Mouse (Mus musculus) gastrocnemius, postnatal 36 days (tissue): ENCODE measurements around the gene Raly. TPM values are rescaled to one million over a fixed set of nuclear protein-coding genes. Genes with fewer than 3 reads are reported as not detected.

Experiments
- DNase-seq, 2 experiments: peaks; one replicate each; pipeline ENCODE4 v3.0.0; 2022
- intact Hi-C: fragments of 180-260 bp; cut with DNase I; formaldehyde crosslinking; loops from one replicate; pipeline ENCODE4 v1.15.1; 2025
- long read RNA-seq, 2 experiments: library from polyadenylated mRNA; stranded (forward); transcript quantifications; one replicate each; pipeline ENCODE4 v2.0.0; 2021
- total RNA-seq, 2 experiments: library from RNA; stranded (reverse); gene quantifications; 2 replicates each; pipeline ENCODE4 v1.2.3; 2021

Gene Raly
- total RNA-seq, result 10 to 100 TPM; 59.0 to 63.0 TPM
- long read RNA-seq, experiment 1, partial matches to known transcripts, result 1 of 2 reads
- long read RNA-seq, experiment 1, other reads (novel, unspliced or antisense), result 0 of 2 reads
- long read RNA-seq, experiment 2, partial matches to known transcripts, result 1 of 3 reads
- long read RNA-seq, experiment 2, other reads (novel, unspliced or antisense), result 0 of 3 reads

- intact Hi-C loops, result loop anchor here (5.0 kb wide), 1 partner anchor 66 kb away; no protein-coding TSS in a partner anchor
- DNase-seq, result peak; percentile 91 to 98
Observed at GRCm38 (mm10) chr2:154790656-154791483, at the start of gene Raly, which contains the start of gene a. Gene Raly, plus strand, starts transcription at chr2:154791096. Gene a, plus strand, starts transcription at chr2:154791402.

GRCm38 (mm10) chr2:154742911-154743819 lies 47.7 kb upstream of the Raly start:
- no peak for DNase-seq
- intact Hi-C loops, result no loop called here

- intact Hi-C loops, result no loop called here
- DNase-seq, result no peak
Observed at GRCm38 (mm10) chr2:154743915-154744314, 47.0 kb upstream of the Raly start.

GRCm38 (mm10) chr2:154748383-154748782 lies 42.5 kb upstream of the Raly start:
- intact Hi-C loops, result no loop called here

GRCm38 (mm10) chr2:154749046-154750036 lies 41.6 kb upstream of the Raly start:
- intact Hi-C loops, result no loop called here
- no peak for DNase-seq

More at GRCm38 (mm10) chr2:154748383-154748782, 42.5 kb upstream of the Raly start:
- DNase-seq, result no peak

GRCm38 (mm10) chr2:154751924-154752323 lies 39.0 kb upstream of the Raly start:
- DNase-seq, result no peak
- intact Hi-C loops, result no loop called here

- intact Hi-C loops, result no loop called here
- DNase-seq, result no peak
Observed at GRCm38 (mm10) chr2:154754068-154754560, 36.8 kb upstream of the Raly start.

- DNase-seq, result no peak
- intact Hi-C loops, result no loop called here
Observed at GRCm38 (mm10) chr2:154755791-154756190, 35.1 kb upstream of the Raly start.

- DNase-seq, result no peak
- intact Hi-C loops, result no loop called here
Observed at GRCm38 (mm10) chr2:154757691-154758090, 33.2 kb upstream of the Raly start.

- DNase-seq, result no peak
- intact Hi-C loops, result no loop called here
Observed at GRCm38 (mm10) chr2:154758454-154758853, 32.4 kb upstream of the Raly start.

GRCm38 (mm10) chr2:154763226-154763625 lies 27.7 kb upstream of the Raly start:
- DNase-seq, result no peak
- intact Hi-C loops, result loop anchor here (2.0 kb wide), 1 partner anchor 52 kb away; no protein-coding TSS in a partner anchor

GRCm38 (mm10) chr2:154764828-154765497 lies 25.9 kb upstream of the Raly start:
- intact Hi-C loops, result no loop called here

GRCm38 (mm10) chr2:154765554-154766008 lies 25.3 kb upstream of the Raly start:
- intact Hi-C loops, result no loop called here
- no peak for DNase-seq

More at GRCm38 (mm10) chr2:154764828-154765497, 25.9 kb upstream of the Raly start:
- DNase-seq, result no peak

- no peak for DNase-seq
- intact Hi-C loops, result no loop called here
Observed at GRCm38 (mm10) chr2:154767051-154767450, 23.8 kb upstream of the Raly start.

- no peak for DNase-seq
- intact Hi-C loops, result no loop called here
Observed at GRCm38 (mm10) chr2:154769930-154770329, 21.0 kb upstream of the Raly start, which contains the start of gene Gm14214. Gene Gm14214, minus strand, starts transcription at chr2:154770030.

GRCm38 (mm10) chr2:154771604-154772003 lies 19.3 kb upstream of the Raly start:
- intact Hi-C loops, result no loop called here
- no peak for DNase-seq

- DNase-seq, result no peak
- intact Hi-C loops, result no loop called here
Observed at GRCm38 (mm10) chr2:154774032-154774431, 16.9 kb upstream of the Raly start.

- DNase-seq, result no peak
- intact Hi-C loops, result no loop called here
Observed at GRCm38 (mm10) chr2:154776496-154776895, 14.4 kb upstream of the Raly start.
